Mouse (Mus musculus): ENCODE results near the gene Neil1. TPM values are rescaled to one million over a fixed set of nuclear protein-coding genes. Genes with fewer than 3 reads are reported as not detected.

Gene Neil1
- polyA plus RNA-seq, 1 experiment from 2014 or later: 8.1 TPM

DNA sequence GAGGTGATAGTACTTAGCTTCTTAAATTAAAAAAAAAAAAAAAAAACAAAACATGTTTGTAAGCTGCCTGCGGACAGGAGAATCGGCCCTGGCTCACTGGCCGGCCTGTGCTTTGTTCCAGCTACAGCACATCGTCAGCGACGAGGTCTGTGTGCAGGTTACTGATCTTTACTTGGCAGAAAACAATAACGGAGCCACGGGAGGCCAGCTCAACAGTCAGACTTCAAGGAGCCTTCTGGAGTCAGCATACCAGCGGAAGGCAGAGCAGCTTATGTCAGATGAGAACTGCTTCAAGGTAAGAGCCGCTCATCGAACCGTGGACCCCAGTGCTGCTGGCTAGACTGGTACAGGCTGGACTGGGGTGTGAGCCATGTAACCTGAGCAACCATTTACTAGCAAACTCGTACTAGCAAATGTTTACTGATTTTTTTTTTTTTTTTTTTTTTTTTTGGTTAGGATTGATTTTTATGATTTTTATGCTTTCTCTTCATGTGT is 30.8 kb downstream of the Neil1 start:
- Histone ChIP-seq H3K9me3 (replicated peaks; ENCODE audit: control insufficient read depth, low read length) (no peaks in the 10 kb centered on the region), H3K4me2 (ENCODE audit: low read depth, low read length) (no peak overlapping the region), H3K9ac (ENCODE audit: low read length) (no peak overlapping the region), H3K4me3 (ENCODE audit: low read length) (no peak overlapping the region), H3K36me3 (ENCODE audit: control insufficient read depth, insufficient read depth) (peaks cover 54% of the 10 kb centered on the region), H3K4me1 (ENCODE audit: control insufficient read depth, insufficient read depth, low read length) (0 out of 2 replicates have a peak, but pooled peaks cover 2% of the 10 kb centered on the region), H3K27me3 (ENCODE audit: control insufficient read depth, insufficient read depth, low read length) (no peaks in the 10 kb centered on the region), H3K27ac (ENCODE audit: low read length) (no peak overlapping the region)
- no peak for ATAC-seq (replicated peaks; ENCODE audit: extremely low read depth, insufficient read depth, low FRiP score)
- WGBS: 94% methylated on average over 13 of the region's 13 CpGs

Other genes with a start within 250 kb of the Neil1 start
- 7.5 and 8.2 TPM in 2 replicates for gene Snx33, start 219.9 kb downstream of the Neil1 start, polyA plus RNA-seq (2015; fragmentation: Nextera tagmentation; extraction: Ambion mirVana)
- 64.6 and 68.7 TPM in 2 replicates for gene Imp3, start 210.8 kb downstream of the Neil1 start, polyA plus RNA-seq (2015; fragmentation: Nextera tagmentation; extraction: Ambion mirVana)
- 17.8 and 18.9 TPM in 2 replicates for gene Snupn, start 197.4 kb downstream of the Neil1 start, polyA plus RNA-seq (2015; fragmentation: Nextera tagmentation; extraction: Ambion mirVana)
- 12.7 and 14.5 TPM in 2 replicates for gene Ptpn9, start 153.4 kb downstream of the Neil1 start, polyA plus RNA-seq (2015; fragmentation: Nextera tagmentation; extraction: Ambion mirVana)
- gene Sin3a, start 76.3 kb downstream of the Neil1 start, polyA plus RNA-seq (2015; fragmentation: Nextera tagmentation; extraction: Ambion mirVana): 20.6 and 22.9 TPM in 2 replicates
- 58.0 and 60.3 TPM in 2 replicates for gene Man2c1, start 17.6 kb downstream of the Neil1 start, polyA plus RNA-seq (2015; fragmentation: Nextera tagmentation; extraction: Ambion mirVana)
- gene Commd4, start 10.0 kb upstream of the Neil1 start, polyA plus RNA-seq (2015; fragmentation: Nextera tagmentation; extraction: Ambion mirVana): 70.7 and 73.5 TPM in 2 replicates
- not detected in 2 replicates for gene Trcg1, start 88.3 kb upstream of the Neil1 start, polyA plus RNA-seq (2015; fragmentation: Nextera tagmentation; extraction: Ambion mirVana)
- gene 1700017B05Rik, start 114.3 kb upstream of the Neil1 start, polyA plus RNA-seq (2015; fragmentation: Nextera tagmentation; extraction: Ambion mirVana): 12.3 and 14.2 TPM in 2 replicates

Measured in heart, embryonic 16.5 days (tissue).